Mouse (Mus musculus) ES-E14 (cell line): ENCODE data around the gene Rpl36al. TPM values are rescaled to one million over a fixed set of nuclear protein-coding genes. Genes with fewer than 3 reads are reported as not detected.

Source experiments
- DNase-seq: peaks from one replicate; pipeline ENCODE4 v3.0.0-alpha.2; 2013; ENCODE audit warnings: low read depth, low spot score
- H3K27ac ChIP-seq: 2 replicates; pipeline ENCODE4 v1.5.1; 2012; ENCODE audit warnings: low read depth, mild to moderate bottlenecking, low read length, moderate library complexity, mixed read lengths; ENCODE audit not compliant: poor library complexity, insufficient read depth, severe bottlenecking
- H3K36me3 ChIP-seq: 2 replicates; pipeline ENCODE4 v1.6.1; 2012; ENCODE audit warnings: mild to moderate bottlenecking, low read length, moderate library complexity, mixed read lengths; ENCODE audit not compliant: control insufficient read depth, poor library complexity, insufficient read depth, severe bottlenecking
- H3K4me1 ChIP-seq, 2 experiments: fragments of 150-350 bp in 1 of 2; sonication (generic) in 1 of 2; 2 replicates each; pipeline ENCODE4 v1.6.1; 2012; ENCODE audit warnings: low read length in 2 of 2, mild to moderate bottlenecking in 1 of 2, mixed read lengths in 1 of 2; ENCODE audit not compliant: control insufficient read depth in 2 of 2, insufficient read depth in 2 of 2, poor library complexity in 1 of 2
- H3K4me3 ChIP-seq, 2 experiments: fragments of 150-350 bp in 1 of 2; sonication (generic) in 1 of 2; 2 replicates each; pipeline ENCODE4 v1.5.1; 2012; ENCODE audit warnings: low read length in 2 of 2, low read depth in 1 of 2, mild to moderate bottlenecking in 1 of 2, mixed read lengths in 1 of 2; ENCODE audit not compliant: insufficient read depth in 1 of 2, poor library complexity in 1 of 2, severe bottlenecking in 1 of 2
- H3K9ac ChIP-seq: 2 replicates; pipeline ENCODE4 v1.6.1; 2012; ENCODE audit warnings: low read depth, mild to moderate bottlenecking, low read length, mixed read lengths; ENCODE audit not compliant: poor library complexity, insufficient read depth, severe bottlenecking
- H3K9me3 ChIP-seq: fragments of 150-350 bp; sonication (generic); 2 replicates; pipeline ENCODE4 v1.6.1; 2012; ENCODE audit warnings: low read depth, mild to moderate bottlenecking, low read length; ENCODE audit not compliant: control insufficient read depth, insufficient read depth
- CHD2 ChIP-seq: IDR thresholded peaks from 2 replicates; pipeline ENCODE4 v1.6.1; 2014; ENCODE audit warnings: mild to moderate bottlenecking, low read depth, low read length, inconsistent platforms
- HCFC1 ChIP-seq: IDR thresholded peaks from 2 replicates; pipeline ENCODE4 v1.6.1; 2012; ENCODE audit warnings: low read length, inconsistent platforms, borderline replicate concordance; ENCODE audit not compliant: insufficient read depth
- MAFK ChIP-seq: IDR thresholded peaks from 2 replicates; pipeline ENCODE4 v1.6.1; 2014; ENCODE audit warnings: mild to moderate bottlenecking, low read depth, low read length, inconsistent platforms; ENCODE audit not compliant: insufficient read depth
- ZC3H11A ChIP-seq: IDR thresholded peaks from 2 replicates; pipeline ENCODE4 v1.6.1; 2012; ENCODE audit warnings: low read depth, mild to moderate bottlenecking, inconsistent platforms, low read length, borderline replicate concordance
- ZNF384 ChIP-seq: IDR thresholded peaks from 2 replicates; pipeline ENCODE4 v1.6.1; 2012; ENCODE audit warnings: low read depth, low read length, inconsistent platforms
- in situ Hi-C, 2 experiments: fragments of 600-800 bp; cut with MboI; formaldehyde crosslinking; loops; one replicate each; pipeline ENCODE4 v1.15.1; 2025; ENCODE audit warnings: low sequenced_read_pairs in 2 of 2, inconsistent platforms in 1 of 2; ENCODE audit not compliant: unreplicated experiment in 2 of 2
- total RNA-seq: library from RNA; depleted of rRNA; stranded (reverse); fragments of 300-350 nt; gene quantifications from 2 replicates; pipeline ENCODE4 v1.2.3, GENCODE M21; 2012

Rpl36al gene
- total RNA-seq, 1 experiment, result 1,086 TPM

DNA sequence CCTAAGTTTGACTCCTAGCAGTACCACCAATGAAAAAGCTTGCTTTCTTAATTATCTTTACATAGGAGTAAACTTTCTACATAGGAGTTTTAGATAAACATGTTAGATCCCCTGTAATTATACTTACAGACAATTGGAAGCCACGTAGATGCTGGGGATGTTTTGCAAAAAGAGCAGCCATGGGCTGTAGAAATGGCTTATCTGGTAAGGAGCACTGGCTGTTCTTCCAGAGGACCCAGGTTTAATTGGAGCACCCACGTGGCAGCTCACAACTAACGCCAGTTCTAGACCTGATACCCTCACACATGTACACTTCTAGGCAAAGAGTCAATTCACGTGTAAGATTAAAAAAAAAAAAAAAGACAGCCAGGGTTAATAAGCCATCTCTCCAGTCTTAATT is 2.1 kb downstream of the Rpl36al start:
- no peak for TF ChIP-seq ZNF384
- no peak for TF ChIP-seq MAFK
- TF ChIP-seq HCFC1, result no peak
- TF ChIP-seq CHD2, result no peak
- no peak for TF ChIP-seq ZC3H11A
- peaks cover 2% of the 10 kb centered on the region in 2 experiments; a peak in 2 of 4 replicates for H3K4me1 ChIP-seq
- H3K4me3 ChIP-seq, result no peak overlapping the region
- no peak for DNase-seq
- no peak overlapping the region for H3K9ac ChIP-seq
- no peak overlapping the region for H3K27ac ChIP-seq
- in situ Hi-C loops, result no loop called here
- no peaks in the 10 kb centered on the region for H3K9me3 ChIP-seq
- peaks cover 2% of the 10 kb centered on the region for H3K36me3 ChIP-seq

DNA sequence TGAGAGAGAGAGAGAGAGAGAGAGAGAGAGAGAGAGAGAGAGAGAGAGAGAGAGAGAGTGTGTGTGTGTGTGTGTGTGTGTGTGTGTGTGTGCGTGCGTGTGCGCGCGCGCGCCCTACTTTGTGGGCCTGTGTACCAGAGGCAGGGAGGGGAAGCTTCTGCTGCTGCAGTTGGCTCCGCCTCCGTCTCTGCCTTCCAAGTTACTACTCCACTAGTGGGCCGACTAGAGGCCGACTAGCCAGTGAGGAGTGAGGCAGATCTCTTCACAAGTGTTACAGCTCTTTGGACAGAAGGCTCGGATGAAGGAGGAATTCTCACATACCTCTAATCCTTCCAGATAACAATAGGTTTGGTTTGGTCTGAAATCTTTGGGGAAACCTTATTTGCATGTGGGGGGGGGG is 4.5 kb downstream of the Rpl36al start:
- in situ Hi-C loops, result no loop called here
- Histone ChIP-seq H3K27ac (no peak overlapping the region), H3K36me3 (peaks cover 5% of the 10 kb centered on the region; the same call in 1 of the 2 replicates), H3K9me3 (no peaks in the 10 kb centered on the region), H3K9ac (no peak overlapping the region), H3K4me1 (peaks cover 0 to 2% of the 10 kb centered on the region in 2 experiments; a peak in 2 of 4 replicates), H3K4me3 (peak overlapping the region in 1 of 2 experiments; percentile 19; a peak in 2 of 4 replicates)
- TF ChIP-seq ZNF384 (no peak), ZC3H11A (no peak), CHD2 (no peak), HCFC1 (no peak), MAFK (no peak)
- no peak for DNase-seq

DNA sequence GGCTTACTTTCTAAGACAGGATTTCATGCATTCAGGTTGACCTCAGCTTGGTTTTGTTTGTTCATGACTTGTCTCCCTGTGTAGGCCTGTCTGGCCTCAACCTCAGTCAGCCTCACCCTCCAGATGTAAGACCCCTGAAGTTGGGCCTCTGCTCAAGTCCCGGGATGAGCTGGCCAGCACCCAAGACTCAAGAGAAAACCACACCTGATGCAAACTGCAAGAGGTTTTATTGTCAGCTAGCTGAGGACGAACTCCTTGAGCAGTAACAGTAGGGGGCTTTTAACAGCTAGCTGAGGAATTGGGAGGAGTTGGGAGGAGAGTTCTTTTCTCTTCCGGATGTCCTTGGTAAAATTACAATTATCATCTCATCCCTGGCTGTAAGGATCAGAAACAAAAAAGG is 6.4 kb downstream of the Rpl36al start:
- no peaks in the 10 kb centered on the region for H3K9me3 ChIP-seq
- peaks cover 0 to 2% of the 10 kb centered on the region in 2 experiments; a peak in 2 of 4 replicates for H3K4me1 ChIP-seq
- peaks cover 5% of the 10 kb centered on the region; the same call in 1 of the 2 replicates for H3K36me3 ChIP-seq
- TF ChIP-seq HCFC1 (no peak), ZC3H11A (no peak), ZNF384 (no peak), CHD2 (no peak), MAFK (no peak)
- in situ Hi-C loops, result no loop called here
- no peak overlapping the region for H3K27ac ChIP-seq
- H3K9ac ChIP-seq, result no peak overlapping the region
- no peak for DNase-seq
- no peak overlapping the region for H3K4me3 ChIP-seq

DNA sequence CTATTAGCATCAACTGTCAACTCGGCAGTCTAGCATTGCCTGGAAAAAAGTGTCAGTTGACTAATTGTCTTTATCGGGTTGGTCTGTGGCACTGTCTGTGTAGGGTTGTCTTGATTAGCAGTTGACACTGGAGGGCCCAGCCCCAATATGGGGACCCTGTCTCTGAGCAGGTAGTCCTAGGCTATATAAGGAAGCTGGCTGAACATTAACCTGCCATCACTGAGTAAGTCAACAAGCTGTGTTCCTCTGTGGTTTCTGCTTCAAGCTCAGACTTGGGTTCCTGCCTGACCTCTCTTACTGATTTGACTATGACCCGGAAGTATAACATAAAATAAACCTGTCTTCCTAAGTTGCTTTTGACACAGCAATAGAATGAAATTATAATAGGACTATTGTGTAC is 7.9 kb downstream of the Rpl36al start:
- H3K9ac ChIP-seq, result no peak overlapping the region
- no peaks in the 10 kb centered on the region for H3K9me3 ChIP-seq
- TF ChIP-seq CHD2, result no peak
- no peak overlapping the region for H3K4me3 ChIP-seq
- no peak for DNase-seq
- no peak overlapping the region for H3K27ac ChIP-seq
- peaks cover 0 to 2% of the 10 kb centered on the region in 2 experiments; a peak in 1 of 4 replicates for H3K4me1 ChIP-seq
- in situ Hi-C loops, result no loop called here
- peaks cover 3% of the 10 kb centered on the region for H3K36me3 ChIP-seq

DNA sequence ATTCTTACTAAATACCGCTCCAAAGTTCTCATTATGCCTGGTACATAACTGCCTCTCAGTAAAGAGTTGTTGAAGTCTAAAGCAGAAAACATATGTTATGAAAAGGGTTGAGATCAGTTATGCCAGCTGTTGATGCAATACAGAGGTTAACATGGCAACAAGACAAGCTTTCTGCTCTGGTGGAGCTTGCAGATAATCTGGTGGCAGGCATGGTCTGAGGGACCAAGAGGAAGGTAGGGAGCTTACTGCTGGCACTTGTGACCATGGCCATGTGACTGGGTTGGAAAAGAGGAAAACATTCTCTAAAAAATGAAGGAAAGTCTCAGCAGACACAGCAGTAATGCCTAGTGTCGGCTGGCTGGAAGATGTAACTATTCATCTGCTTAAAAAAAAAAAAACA is 12.6 kb downstream of the Rpl36al start:
- Histone ChIP-seq H3K4me3 (no peak overlapping the region), H3K36me3 (peaks cover 3% of the 10 kb centered on the region), H3K9me3 (no peaks in the 10 kb centered on the region), H3K4me1 (peaks cover 0 to under 1% of the 10 kb centered on the region in 2 experiments), H3K9ac (no peak overlapping the region), H3K27ac (no peak overlapping the region)
- DNase-seq, result no peak
- in situ Hi-C loops, result no loop called here
- TF ChIP-seq CHD2 (no peak), ZC3H11A (no peak), MAFK (no peak), ZNF384 (no peak), HCFC1 (no peak)
